Mouse (Mus musculus) forebrain, postnatal 0 days (tissue): ENCODE measurements around the gene Thra. TPM values are rescaled to one million over a fixed set of nuclear protein-coding genes. Genes with fewer than 3 reads are reported as not detected.

Experiments
- ATAC-seq: fragments of 200-750 bp; cut with Nextera tagmentation; 2 replicates; pipeline ENCODE4 v1.8.0; 2017; ENCODE audit warnings: mild to moderate bottlenecking, moderate library complexity
- DNase-seq: peaks from one replicate; pipeline ENCODE4 v3.0.0-alpha.2; 2015
- H3K27ac ChIP-seq: fragments of 300-500 bp; sonication (generic); 2 replicates; pipeline ENCODE4 v1.5.1; 2014; ENCODE audit warnings: low read depth, mild to moderate bottlenecking, antibody characterized with exemption, low read length, moderate library complexity, mixed read lengths
- H3K27me3 ChIP-seq: fragments of 300-500 bp; sonication (generic); 2 replicates; pipeline ENCODE4 v1.6.1; 2014; ENCODE audit warnings: mild to moderate bottlenecking, low read length, mixed read lengths; ENCODE audit not compliant: insufficient read depth
- H3K36me3 ChIP-seq: fragments of 300-500 bp; sonication (generic); 2 replicates; pipeline ENCODE4 v1.6.1; 2014; ENCODE audit warnings: mild to moderate bottlenecking, moderate library complexity; ENCODE audit not compliant: insufficient read depth
- H3K4me1 ChIP-seq: fragments of 300-500 bp; sonication (generic); 2 replicates; pipeline ENCODE4 v1.6.1; 2014; ENCODE audit warnings: antibody characterized with exemption; ENCODE audit not compliant: insufficient read depth
- H3K4me2 ChIP-seq: fragments of 300-500 bp; sonication (generic); 2 replicates; pipeline ENCODE4 v1.6.1; 2014; ENCODE audit warnings: low read depth, mild to moderate bottlenecking, moderate library complexity
- H3K4me3 ChIP-seq: fragments of 300-500 bp; sonication (generic); 2 replicates; pipeline ENCODE4 v1.5.1; 2014; ENCODE audit warnings: low read depth, low read length, mixed read lengths
- H3K9ac ChIP-seq: fragments of 300-500 bp; sonication (generic); 2 replicates; pipeline ENCODE4 v1.6.1; 2014; ENCODE audit warnings: mild to moderate bottlenecking
- H3K9me3 ChIP-seq: fragments of 300-500 bp; sonication (generic); 2 replicates; pipeline ENCODE4 v1.6.1; 2016; ENCODE audit warnings: low read length
- CTCF ChIP-seq: sonication (generic); IDR thresholded peaks from 2 replicates; pipeline ENCODE4 v1.5.1; 2016; ENCODE audit warnings: antibody characterized with exemption, control low read depth, low read depth
- WGBS: fragments of 180-500 bp; shearing (Covaris S2); extraction: QIAGEN DNeasy Blood & Tissue Kit; methylation state at CpG from one replicate; pipeline ENCODE4 v1.1.7; 2014; 5-methylcytosine and 5-hydroxymethylcytosine counted together
- polyA plus RNA-seq: library from polyadenylated mRNA; unstranded; fragments of >200 nt; fragmentation: Nextera tagmentation; extraction: Ambion mirVana; gene quantifications from 2 replicates; pipeline ENCODE4 v1.2.1, GENCODE M21; 2015
- total RNA-seq: library from RNA; depleted of rRNA; stranded (reverse); fragments of >200 nt; gene quantifications from 2 replicates; pipeline ENCODE4 v1.2.3, GENCODE M21; 2014

Gene Thra
- total and polyA plus RNA-seq, 2 experiments from 2014 or later: 233 to 1,003 TPM

DNA sequence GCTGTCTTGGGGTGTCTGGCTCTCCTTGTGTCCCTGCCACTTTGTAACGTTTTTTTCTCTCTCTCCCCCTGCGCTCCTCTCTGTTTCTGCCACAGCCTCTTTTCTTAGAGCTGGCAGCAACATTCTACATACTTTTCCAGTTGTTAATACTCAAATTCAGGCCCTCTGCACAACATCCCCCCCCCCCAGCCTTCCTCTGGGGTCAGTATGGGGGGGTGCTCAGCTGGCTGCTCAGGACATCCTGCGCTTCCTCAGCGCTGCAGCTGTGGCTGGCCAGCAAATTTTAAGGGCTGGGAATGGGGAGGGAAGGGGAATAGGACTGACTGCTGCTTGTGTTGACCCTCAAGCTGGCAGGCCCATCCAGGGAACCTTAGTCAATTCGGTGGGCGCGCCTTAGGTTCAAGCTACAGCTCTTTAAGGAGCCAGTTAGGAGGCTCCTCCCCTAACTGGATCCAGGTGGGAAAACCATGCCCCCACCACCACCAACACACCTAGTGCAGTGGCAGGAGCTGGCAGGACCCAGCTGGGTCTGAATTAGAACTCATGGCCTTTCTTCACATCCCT lies 4.1 kb downstream of the Thra start:
- Histone ChIP-seq H3K4me1 (peaks cover 67% of the 10 kb centered on the region), H3K36me3 (no peaks in the 10 kb centered on the region), H3K9ac (peak overlapping the region; percentile 99), H3K27ac (peak overlapping the region; percentile 99), H3K4me3 (peak overlapping the region; percentile 97), H3K27me3 (no peaks in the 10 kb centered on the region), H3K9me3 (no peaks in the 10 kb centered on the region), H3K4me2 (peak overlapping the region; percentile 94)
- no peak for DNase-seq
- no peak for ATAC-seq
- no peak for TF ChIP-seq CTCF
- WGBS: 24% methylated on average over 7 of the region's 7 CpGs

DNA sequence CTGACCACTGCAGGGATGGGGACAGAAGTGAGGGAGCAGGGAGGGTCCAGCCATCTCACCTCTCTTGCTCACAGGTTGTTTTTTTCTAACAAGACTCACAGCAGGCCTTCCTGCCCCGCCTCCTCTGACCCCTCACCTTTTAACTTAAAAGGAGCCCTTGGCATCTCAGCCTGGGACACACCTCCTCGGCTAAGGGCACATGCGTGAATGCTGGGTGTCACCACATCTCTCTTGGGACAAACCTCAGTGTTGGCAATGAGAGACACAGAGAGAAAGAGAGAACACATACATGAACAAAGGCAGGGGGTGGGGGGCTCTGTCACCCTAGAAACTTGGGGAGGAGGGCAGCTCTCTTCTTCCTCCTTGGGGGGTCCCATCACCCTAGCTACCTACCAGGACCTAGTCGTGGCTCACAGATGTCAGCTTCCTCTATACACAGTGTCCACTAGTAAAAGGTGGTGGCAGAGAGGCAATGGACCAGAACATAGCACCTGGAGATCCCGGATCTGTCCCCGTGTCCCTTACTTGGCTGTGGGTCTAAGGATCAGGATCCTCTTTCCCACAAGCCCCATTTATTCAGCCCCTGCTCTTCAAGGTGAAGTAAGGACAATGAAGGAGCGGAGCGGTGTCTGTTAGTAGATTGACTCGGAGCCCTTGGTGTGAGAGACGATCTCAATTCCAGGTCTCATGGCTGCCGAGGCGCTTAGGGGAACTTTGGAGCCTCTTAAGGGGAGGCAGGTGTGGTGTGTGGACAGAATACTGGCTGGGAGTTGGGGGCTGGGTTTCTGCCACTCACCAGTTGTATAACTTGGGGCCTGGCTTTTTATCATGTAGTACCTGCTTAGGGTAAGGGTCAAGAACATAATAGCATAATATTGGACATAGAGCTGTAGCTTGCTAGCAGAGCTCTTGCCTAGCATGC lies 5.8 kb downstream of the Thra start:
- Histone ChIP-seq H3K27ac (peak overlapping the region; percentile 99), H3K36me3 (no peaks in the 10 kb centered on the region), H3K4me3 (peak overlapping the region; percentile 22), H3K9me3 (no peaks in the 10 kb centered on the region), H3K27me3 (no peaks in the 10 kb centered on the region), H3K9ac (peak overlapping the region; percentile 50), H3K4me2 (peak overlapping the region; percentile 94), H3K4me1 (peaks cover 70% of the 10 kb centered on the region)
- ATAC-seq: no peak
- no peak for DNase-seq
- WGBS: 41% methylated on average over 12 of the region's 12 CpGs
- TF ChIP-seq CTCF: no peak

DNA sequence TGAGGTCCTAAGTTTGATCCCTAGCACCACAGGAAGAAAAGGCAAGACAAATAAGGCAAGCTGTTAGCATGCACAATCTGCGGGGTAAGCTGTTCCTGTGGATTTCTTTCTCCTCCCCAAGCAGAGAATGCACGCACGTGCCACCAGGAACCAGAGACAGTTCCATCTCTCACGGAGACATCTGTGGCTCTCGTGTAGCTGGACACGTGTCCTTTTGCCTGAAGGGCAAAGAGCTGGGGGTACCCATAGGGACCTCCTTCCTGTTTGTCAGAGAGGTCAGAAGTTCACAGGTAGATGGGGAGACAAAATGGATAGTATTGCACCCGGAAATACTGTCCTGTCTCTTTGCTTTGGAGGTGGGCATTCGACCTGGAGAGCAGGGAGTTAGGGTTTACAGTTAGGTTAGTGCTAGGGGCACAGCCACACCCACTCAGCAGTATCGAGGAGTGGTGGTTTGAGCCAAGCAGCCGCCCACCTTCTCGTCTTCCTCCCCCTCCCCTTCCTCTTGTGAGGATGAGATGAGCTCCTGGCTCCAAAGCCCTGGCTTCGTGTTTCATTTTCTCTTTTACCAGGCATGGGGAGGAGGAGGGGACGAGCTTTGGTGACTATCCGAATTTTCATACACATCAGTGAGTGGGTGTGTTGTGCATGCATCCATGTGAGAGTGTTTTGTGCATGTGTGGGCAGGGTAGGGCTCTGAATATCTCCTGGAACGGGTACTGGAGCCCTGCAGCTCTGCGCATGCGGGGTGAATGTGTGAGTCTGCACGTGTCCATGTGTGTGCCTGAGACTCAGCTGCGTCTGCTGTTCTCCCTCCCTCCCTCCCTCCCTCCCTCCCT lies 6.6 kb downstream of the Thra start:
- no peaks in the 10 kb centered on the region for H3K36me3 ChIP-seq
- peak overlapping the region; percentile 99 for H3K27ac ChIP-seq
- no peak for TF ChIP-seq CTCF
- ATAC-seq: peak; percentile 84
- H3K4me2 ChIP-seq: peak overlapping the region; percentile 94
- peak overlapping the region; percentile 50 for H3K9ac ChIP-seq
- peak overlapping the region; percentile 22 for H3K4me3 ChIP-seq
- peaks cover 75% of the 10 kb centered on the region for H3K4me1 ChIP-seq
- no peaks in the 10 kb centered on the region for H3K27me3 ChIP-seq
- no peaks in the 10 kb centered on the region for H3K9me3 ChIP-seq
- peak; percentile 96 for DNase-seq
- 6% methylated on average over 19 of the region's 19 CpGs for WGBS

DNA sequence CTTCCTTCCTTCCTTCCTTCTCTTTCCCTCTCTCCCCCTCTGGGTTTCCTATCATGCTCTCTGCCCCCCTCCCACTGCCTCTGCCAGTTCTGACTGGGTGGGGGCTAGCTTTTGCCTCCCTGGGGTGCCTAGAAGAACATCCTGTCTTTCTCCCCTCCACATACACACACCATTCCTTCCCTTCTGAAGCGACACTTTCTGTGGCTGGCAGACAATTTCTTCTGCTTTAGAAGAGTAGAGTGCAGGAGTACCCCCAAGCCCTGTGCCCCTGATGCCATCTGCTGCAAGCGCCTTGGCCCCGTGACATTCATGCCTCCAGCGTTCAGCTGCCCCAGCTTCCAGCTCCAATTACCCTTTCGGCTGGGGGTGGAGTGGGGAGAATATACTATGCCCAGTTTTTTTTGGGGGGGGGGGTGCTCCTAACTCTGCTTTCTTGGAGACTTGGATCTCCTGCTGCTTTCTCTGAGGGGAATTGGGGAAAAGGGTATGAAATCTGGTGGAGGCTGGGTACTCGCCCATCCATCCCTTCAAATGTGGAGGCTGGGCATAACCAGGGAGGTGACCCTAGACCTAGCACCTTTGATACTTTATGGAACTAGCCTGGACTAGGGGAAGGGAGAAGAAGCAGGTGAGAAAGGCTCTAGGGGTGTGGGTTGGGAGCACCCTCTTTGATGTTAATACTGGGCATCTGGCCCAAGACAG lies 7.5 kb downstream of the Thra start:
- H3K4me1 ChIP-seq: peaks cover 75% of the 10 kb centered on the region
- DNase-seq (no peak), ATAC-seq (peak; percentile 27)
- TF ChIP-seq CTCF: no peak
- peaks cover 1% of the 10 kb centered on the region for H3K36me3 ChIP-seq
- H3K27me3 ChIP-seq: no peaks in the 10 kb centered on the region
- H3K9me3 ChIP-seq: no peaks in the 10 kb centered on the region
- peak overlapping the region; percentile 66 for H3K9ac ChIP-seq
- WGBS: 4% methylated on average over 6 of the region's 6 CpGs
- peak overlapping the region; percentile 94 for H3K4me2 ChIP-seq
- peak overlapping the region; percentile 30 for H3K4me3 ChIP-seq
- H3K27ac ChIP-seq: peak overlapping the region; percentile 99

DNA sequence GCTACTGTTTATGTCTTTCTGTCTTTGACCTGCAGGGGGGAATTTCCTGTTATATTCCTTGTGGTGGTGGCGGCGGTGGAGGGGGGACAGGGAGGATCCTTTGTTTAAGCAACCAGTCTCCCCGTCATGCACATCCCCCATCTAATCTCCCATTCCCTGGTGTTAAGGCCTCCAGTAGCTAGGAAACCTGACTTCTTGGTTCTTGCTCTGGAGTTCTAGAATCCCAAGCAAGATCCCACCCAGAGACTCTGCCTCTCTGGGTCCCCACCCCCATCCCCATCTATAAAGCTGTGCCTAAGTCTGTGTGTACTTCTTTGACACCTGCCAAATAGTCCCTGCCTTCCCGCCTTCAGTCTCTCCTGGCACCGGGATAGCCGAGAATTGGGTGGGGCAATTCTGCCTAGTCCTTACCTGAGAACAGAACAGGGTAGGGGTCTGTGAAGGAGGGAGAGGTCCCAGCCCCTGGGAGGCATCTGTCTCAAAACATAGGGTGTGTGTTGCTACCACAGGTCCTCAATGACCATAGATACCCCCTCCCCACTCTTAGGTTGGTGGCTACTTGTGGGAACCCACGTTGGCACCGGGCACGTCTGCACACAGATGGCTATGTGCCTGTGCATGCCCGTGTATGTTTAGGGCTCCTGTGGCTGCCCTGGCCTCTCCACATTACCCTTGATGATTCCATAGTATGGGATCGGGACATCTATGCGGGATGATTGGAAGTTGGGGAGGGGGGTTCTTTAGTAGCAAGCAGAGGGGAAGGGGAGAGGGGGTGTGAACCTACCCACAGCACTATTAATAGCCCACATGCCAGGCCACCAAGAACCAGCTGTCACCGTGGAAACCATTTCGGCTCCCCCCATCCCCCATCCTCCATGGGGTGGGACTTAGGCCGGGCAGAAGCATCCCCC lies 8.3 kb downstream of the Thra start:
- ATAC-seq (peak; percentile 36), DNase-seq (peak; percentile 85)
- H3K9me3 ChIP-seq: no peaks in the 10 kb centered on the region
- H3K4me1 ChIP-seq: peaks cover 71% of the 10 kb centered on the region
- no peaks in the 10 kb centered on the region for H3K27me3 ChIP-seq
- 2% methylated on average over 15 of the region's 15 CpGs for WGBS
- peak overlapping the region; percentile 66 for H3K9ac ChIP-seq
- H3K4me3 ChIP-seq: peak overlapping the region; percentile 30
- peaks cover 9% of the 10 kb centered on the region for H3K36me3 ChIP-seq
- peak overlapping the region; percentile 94 for H3K4me2 ChIP-seq
- peak overlapping the region; percentile 99 for H3K27ac ChIP-seq
- peak; percentile 26; the same call in 1 of the 2 replicates for TF ChIP-seq CTCF
